ENCODE assay signal across 10 mouse cellular contexts in the genomic region with DNA sequence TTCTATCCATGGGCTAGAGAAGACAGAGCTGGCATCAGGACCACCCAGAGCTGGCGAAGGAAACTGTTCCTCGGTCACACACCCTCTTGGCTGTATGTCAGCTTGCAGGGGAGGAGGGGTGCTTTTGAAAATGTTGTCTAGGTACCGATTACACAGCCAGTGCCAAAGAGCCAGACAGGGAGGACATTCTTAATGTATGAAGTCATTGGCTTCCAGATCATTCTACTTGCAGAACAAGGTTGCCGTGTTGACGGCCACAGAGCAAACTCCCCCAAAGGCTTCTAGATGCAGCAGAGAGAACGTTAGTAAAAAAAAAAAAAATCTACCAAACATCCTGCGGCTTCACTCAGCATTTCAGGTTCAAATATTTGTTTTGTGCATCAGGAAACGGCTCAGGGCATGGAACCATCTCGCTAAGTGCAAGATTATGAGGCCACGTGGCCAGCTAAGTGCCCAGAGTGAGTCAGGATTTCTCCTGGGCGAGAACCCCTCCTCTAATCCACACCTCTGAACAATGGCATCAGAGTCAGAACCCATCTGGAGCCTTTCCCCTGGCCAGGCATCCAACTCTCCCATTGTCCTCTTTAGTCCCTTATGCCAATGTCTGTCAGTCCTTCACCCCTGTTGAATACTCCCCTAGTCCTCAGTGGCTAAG.
DNase-seq lines count a peak whose midpoint lies in the region; ATAC-seq and TF ChIP-seq lines count a peak whose summit lies in the region.
"Had no signal": no experiment of that assay in that cellular context is flagged by ENCODE, and none has a peak within 500 bp of the region (broad histone marks: within the 10 kb centered on the region; RNA-seq: fewer than 3 reads in every experiment).

No protein-coding gene starts in this region.

- DNase-seq in kidney, adult 11 months: peak; percentile 44
- peak; percentile 82 for DNase-seq in brain, embryonic 14.5 days (ENCODE audit: low read depth)
- DNase-seq in lung, postnatal 0 days (ENCODE audit: low spot score): peak; percentile 85
- no peak for DNase-seq in layer of hippocampus, adult 9-10 months (ENCODE audit: low spot score)

- H3K4me3 ChIP-seq in kidney, embryonic 15.5 days (replicated peaks): no peak overlapping the region
- no peak overlapping the region for H3K4me3 ChIP-seq in heart, embryonic 12.5 days
- H3K4me3 ChIP-seq in lung, postnatal 0 days (ENCODE audit: low read depth, low read length): no peak overlapping the region
- no peak overlapping the region for H3K4me3 ChIP-seq in intestine, postnatal 0 days (ENCODE audit: low read depth, low read length)
- H3K4me3 ChIP-seq: midbrain, embryonic 15.5 days had no signal

- H3K4me2 ChIP-seq in kidney, embryonic 15.5 days: no peak overlapping the region
- H3K4me2 ChIP-seq in heart, embryonic 12.5 days: no peak overlapping the region
- H3K4me2 ChIP-seq in lung, postnatal 0 days (replicated peaks; ENCODE audit: low read depth, low read length): 0 out of 2 replicates have a peak overlapping the region, but pooled peaks have one; percentile 14
- no peak overlapping the region for H3K4me2 ChIP-seq in intestine, postnatal 0 days (replicated peaks; ENCODE audit: low read depth)
- H3K4me2 ChIP-seq: midbrain, embryonic 15.5 days had no signal

- H3K27me3 ChIP-seq in kidney, embryonic 15.5 days: no peaks in the 10 kb centered on the region
- 0 out of 2 replicates have a peak, but pooled peaks cover 2% of the 10 kb centered on the region for H3K27me3 ChIP-seq in heart, embryonic 12.5 days (replicated peaks)
- no peaks in the 10 kb centered on the region for H3K27me3 ChIP-seq in lung, postnatal 0 days (replicated peaks; ENCODE audit: insufficient read depth, low read length)
- H3K27me3 ChIP-seq in intestine, postnatal 0 days (replicated peaks; ENCODE audit: control insufficient read depth, insufficient read depth, low read length): no peaks in the 10 kb centered on the region
- H3K27me3 ChIP-seq: midbrain, embryonic 15.5 days had no signal

- 0 out of 2 replicates have a peak, but pooled peaks have one; percentile 27 for TF ChIP-seq EP300 in lung, postnatal 0 days (IDR thresholded peaks at IDR 0.05)

- H3K36me3 ChIP-seq in kidney, embryonic 15.5 days: no peaks in the 10 kb centered on the region
- no peaks in the 10 kb centered on the region for H3K36me3 ChIP-seq in heart, embryonic 12.5 days
- H3K36me3 ChIP-seq in lung, postnatal 0 days (ENCODE audit: insufficient read depth, low read length): no peaks in the 10 kb centered on the region
- no peaks in the 10 kb centered on the region for H3K36me3 ChIP-seq in intestine, postnatal 0 days (ENCODE audit: control insufficient read depth, insufficient read depth)
- H3K36me3 ChIP-seq: midbrain, embryonic 15.5 days had no signal

- H3K9me3 ChIP-seq in kidney, embryonic 15.5 days (replicated peaks): no peaks in the 10 kb centered on the region
- no peaks in the 10 kb centered on the region for H3K9me3 ChIP-seq in heart, embryonic 12.5 days (replicated peaks)
- H3K9me3 ChIP-seq in lung, postnatal 0 days (ENCODE audit: low read length): no peaks in the 10 kb centered on the region
- no peaks in the 10 kb centered on the region for H3K9me3 ChIP-seq in intestine, postnatal 0 days (ENCODE audit: control insufficient read depth)
- H3K9me3 ChIP-seq: midbrain, embryonic 15.5 days had no signal

- H3K9ac ChIP-seq in kidney, embryonic 15.5 days: no peak overlapping the region
- H3K9ac ChIP-seq in heart, embryonic 12.5 days: no peak overlapping the region
- no peak overlapping the region for H3K9ac ChIP-seq in lung, postnatal 0 days (replicated peaks; ENCODE audit: low read depth)
- H3K9ac ChIP-seq in intestine, postnatal 0 days (ENCODE audit: low read depth, low read length): no peak overlapping the region
- H3K9ac ChIP-seq: midbrain, embryonic 15.5 days had no signal

- WGBS in kidney, embryonic 15.5 days: 47% methylated on average over 11 of the region's 11 CpGs
- 28% methylated on average over 11 of the region's 11 CpGs for WGBS in heart, embryonic 12.5 days
- WGBS in lung, postnatal 0 days: 29% methylated on average over 11 of the region's 11 CpGs
- WGBS in intestine, postnatal 0 days: 36% methylated on average over 11 of the region's 11 CpGs

- no peak for TF ChIP-seq POLR2A in brain, embryonic 14.5 days (IDR thresholded peaks at IDR 0.05; ENCODE audit: borderline replicate concordance, extremely low read depth, insufficient read depth, insufficient read length, poor library complexity, severe bottlenecking)

- H3K4me1 ChIP-seq in kidney, embryonic 15.5 days: peaks cover 23% of the 10 kb centered on the region; the same call in 1 of the 2 replicates
- peaks cover 31% of the 10 kb centered on the region for H3K4me1 ChIP-seq in heart, embryonic 12.5 days (replicated peaks)
- H3K4me1 ChIP-seq in lung, postnatal 0 days (ENCODE audit: insufficient read depth, low read depth, low read length): peaks cover 16% of the 10 kb centered on the region; the same call in 1 of the 2 replicates
- no peaks in the 10 kb centered on the region for H3K4me1 ChIP-seq in intestine, postnatal 0 days (replicated peaks; ENCODE audit: control insufficient read depth, insufficient read depth, low read length)
- H3K4me1 ChIP-seq: midbrain, embryonic 15.5 days had no signal

- no peak for TF ChIP-seq CTCF in brain, embryonic 14.5 days (IDR thresholded peaks at IDR 0.05; ENCODE audit: borderline replicate concordance, extremely low read depth, insufficient read depth, insufficient read length)
- no peak for TF ChIP-seq CTCF in lung, postnatal 0 days (IDR thresholded peaks at IDR 0.05)
- no peak for TF ChIP-seq CTCF in intestine, postnatal 0 days (IDR thresholded peaks at IDR 0.05; ENCODE audit: low read depth)

- no peak overlapping the region for H3K27ac ChIP-seq in kidney, embryonic 15.5 days
- peak overlapping the region; percentile 37 for H3K27ac ChIP-seq in heart, embryonic 12.5 days (ENCODE audit: poor library complexity, severe bottlenecking)
- peak overlapping the region; percentile 15; the same call in 1 of the 2 replicates for H3K27ac ChIP-seq in lung, postnatal 0 days (ENCODE audit: low read length)
- no peak overlapping the region for H3K27ac ChIP-seq in intestine, postnatal 0 days (ENCODE audit: low read depth, low read length)
- H3K27ac ChIP-seq: midbrain, embryonic 15.5 days had no signal

- ATAC-seq in kidney, embryonic 15.5 days (replicated peaks; ENCODE audit: low FRiP score): no peak
- ATAC-seq in heart, embryonic 12.5 days (ENCODE audit: insufficient number of reproducible peaks, low FRiP score): peak; percentile 60
- ATAC-seq in lung, postnatal 0 days: peak; percentile 67
- no peak for ATAC-seq in intestine, postnatal 0 days
- no peak for ATAC-seq in cerebellum, adult (ENCODE audit: insufficient number of reproducible peaks, low FRiP score, low TSS enrichment)
- ATAC-seq: intestine, embryonic 16.5 days; midbrain, embryonic 15.5 days had no signal

Comparison
In these comparisons a context has a peak if more than half of its experiments do, and no peak if none do; other contexts are left out.
1. ATAC-seq: peak in heart, embryonic 12.5 days (single experiment) and lung, postnatal 0 days (single experiment); none in kidney, embryonic 15.5 days (single experiment), intestine, postnatal 0 days (single experiment) and cerebellum, adult (single experiment).
2. H3K27ac ChIP-seq: peak in heart, embryonic 12.5 days (single experiment) and lung, postnatal 0 days (single experiment); none in kidney, embryonic 15.5 days (single experiment) and intestine, postnatal 0 days (single experiment).